Mouse (Mus musculus) c-Kit-positive CD71-positive TER-119-positive erythroid progenitor cells, embryonic 14.5 days (primary cell): Measurements from ENCODE around the gene Hinfp.
A peak's percentile ranks its signal among the peaks of the same experiment; 100 is the strongest.
"Not testable (repeated sequence)": the region's sequence is repeated elsewhere in the genome, so short reads cannot be mapped to it uniquely, and the experiment has no call there.

Experiments
- DNase-seq: peaks from one replicate; pipeline ENCODE4 v3.0.0-alpha.2; 2013; ENCODE audit warnings: low spot score

Hinfp gene

GRCm38 (mm10) chr9:44311136-44312134 lies 6.0 kb upstream of the Hinfp start:
- DNase-seq, result no peak

GRCm38 (mm10) chr9:44310750-44311135 lies 5.3 kb upstream of the Hinfp start:
- DNase-seq, result no peak

GRCm38 (mm10) chr9:44309756-44310155 lies 4.3 kb upstream of the Hinfp start:
- no peak for DNase-seq

GRCm38 (mm10) chr9:44307248-44307647 lies 1.8 kb upstream of the Hinfp start:
- no peak for DNase-seq

GRCm38 (mm10) chr9:44306532-44306931 lies 1.1 kb upstream of the Hinfp start:
- no peak for DNase-seq

- not testable (repeated sequence) for DNase-seq
These were observed 5.5 kb downstream of the Hinfp start for GRCm38 (mm10) chr9:44300001-44300400.

- peak; percentile 57 for DNase-seq
These were observed 13.0 kb downstream of the Hinfp start for GRCm38 (mm10) chr9:44292490-44292889.

- DNase-seq, result peak; percentile 72
These were observed 16.5 kb downstream of the Hinfp start for GRCm38 (mm10) chr9:44288959-44289291.

- DNase-seq, result peak; percentile 85
These were observed 17.2 kb downstream of the Hinfp start, which contains the start of gene Abcg4 for GRCm38 (mm10) chr9:44288076-44288958. Abcg4 (minus strand) TSS chr9:44288615.

GRCm38 (mm10) chr9:44287401-44288075 lies 17.9 kb downstream of the Hinfp start:
- peak; percentile 40 for DNase-seq

GRCm38 (mm10) chr9:44287003-44287400 lies 18.5 kb downstream of the Hinfp start:
- DNase-seq, result peak; percentile 42

- DNase-seq, result peak; percentile 53
These were observed 19.1 kb downstream of the Hinfp start for GRCm38 (mm10) chr9:44286256-44286850.

GRCm38 (mm10) chr9:44283183-44283582 lies 22.3 kb downstream of the Hinfp start:
- no peak for DNase-seq

GRCm38 (mm10) chr9:44269973-44270372 lies 35.5 kb downstream of the Hinfp start:
- no peak for DNase-seq

GRCm38 (mm10) chr9:44269077-44269476 lies 36.4 kb downstream of the Hinfp start:
- DNase-seq, result peak; percentile 60

GRCm38 (mm10) chr9:44268432-44268831 lies 37.0 kb downstream of the Hinfp start, which contains the start of gene Nlrx1:
Nlrx1 (minus strand) TSS chr9:44268599.
- DNase-seq, result peak; percentile 64

- DNase-seq, result peak; percentile 83
These were observed 37.5 kb downstream of the Hinfp start for GRCm38 (mm10) chr9:44268027-44268360.

GRCm38 (mm10) chr9:44267319-44268026 lies 38.0 kb downstream of the Hinfp start:
- no peak for DNase-seq

GRCm38 (mm10) chr9:44266478-44267226 lies 38.8 kb downstream of the Hinfp start:
- no peak for DNase-seq

GRCm38 (mm10) chr9:44261388-44261787 lies 44.1 kb downstream of the Hinfp start:
- no peak for DNase-seq
